Mouse (Mus musculus): Measurements from ENCODE around the gene Magi1.

DNA sequence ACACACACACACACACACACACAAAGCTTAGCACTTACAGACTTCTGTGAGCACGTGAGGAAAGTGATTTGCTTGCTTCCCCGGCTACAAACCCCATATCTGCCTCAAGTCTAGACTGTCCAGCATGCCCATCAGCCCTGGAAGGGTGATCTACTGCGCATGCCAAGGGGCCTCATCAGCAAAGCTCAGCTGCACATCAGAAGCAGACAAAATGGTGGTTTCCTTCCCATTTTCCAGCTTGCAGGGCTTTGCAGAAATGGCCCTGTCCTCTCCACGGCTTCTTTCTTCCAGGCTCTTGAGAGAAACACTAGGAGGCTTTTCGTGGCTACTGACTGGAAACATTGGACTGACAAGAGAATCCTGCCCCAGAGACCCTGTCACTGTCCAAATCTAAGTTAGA lies 149.6 kb downstream of the Magi1 start:
- no peak for TF ChIP-seq EP300 (IDR thresholded peaks at IDR 0.05; ENCODE audit: low read length)
- TF ChIP-seq TCF12 (IDR thresholded peaks at IDR 0.05; ENCODE audit: low read depth, low read length), result no peak
- TF ChIP-seq CTCF (conservative IDR thresholded peaks at IDR 0.05 in 1 of 2, IDR thresholded peaks at IDR 0.05 in 1 of 2; ENCODE audit: low read depth in 2 of 2, low read length in 2 of 2), result no peak
- no peak for TF ChIP-seq USF1 (IDR thresholded peaks at IDR 0.05; ENCODE audit: low read depth, low read length)
- no peak for TF ChIP-seq MXI1 (IDR thresholded peaks at IDR 0.05; ENCODE audit: low read depth, low read length)
- TF ChIP-seq ETS1 (conservative IDR thresholded peaks at IDR 0.05; ENCODE audit: low read depth, low read length), result no peak
- no peak for TF ChIP-seq IRF4 (IDR thresholded peaks at IDR 0.05; ENCODE audit: low read depth, low read length)

All from CH12.LX (cell line).